Mouse (Mus musculus): ENCODE measurements around the gene 4931406P16Rik.

DNA sequence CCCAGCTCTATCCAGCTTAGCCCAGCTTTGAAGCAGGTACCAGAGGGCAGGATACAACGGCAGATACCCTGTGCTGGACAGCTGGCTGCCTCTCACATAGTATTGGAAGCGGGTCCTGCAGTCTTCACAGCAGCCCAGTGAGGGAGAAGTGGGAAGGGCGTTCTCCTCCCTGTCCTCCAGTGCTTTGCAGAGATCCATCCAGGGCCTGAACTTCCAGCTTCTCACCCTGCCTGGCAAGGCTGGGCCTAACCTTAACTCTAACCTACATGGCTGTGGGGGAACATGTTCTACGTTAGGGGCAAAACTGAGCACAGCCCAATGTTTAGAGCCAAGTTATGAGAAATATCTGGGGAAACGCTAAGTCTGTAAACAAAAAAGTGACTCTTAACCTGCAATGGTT, 7.8 kb upstream of the 4931406P16Rik start:
- no peak for TF ChIP-seq CTCF (IDR thresholded peaks at IDR 0.05; ENCODE audit: extremely low read depth, insufficient read length, insufficient replicate concordance, low read depth, low read length)
- TF ChIP-seq POLR2A (IDR thresholded peaks at IDR 0.05; ENCODE audit: low read depth, low read length), result no peak

Measured in small intestine, adult 2 months (tissue).